Mouse (Mus musculus): ENCODE results near the gene Gpam. TPM values are rescaled to one million over a fixed set of nuclear protein-coding genes. Genes with fewer than 3 reads are reported as not detected.
"Not testable (repeated sequence)": the region's sequence is repeated elsewhere in the genome, so short reads cannot be mapped to it uniquely, and the experiment has no call there.

Gene Gpam
- total RNA-seq (2021) = 10 to 100 TPM; 55.6 to 58.4 TPM

DNA sequence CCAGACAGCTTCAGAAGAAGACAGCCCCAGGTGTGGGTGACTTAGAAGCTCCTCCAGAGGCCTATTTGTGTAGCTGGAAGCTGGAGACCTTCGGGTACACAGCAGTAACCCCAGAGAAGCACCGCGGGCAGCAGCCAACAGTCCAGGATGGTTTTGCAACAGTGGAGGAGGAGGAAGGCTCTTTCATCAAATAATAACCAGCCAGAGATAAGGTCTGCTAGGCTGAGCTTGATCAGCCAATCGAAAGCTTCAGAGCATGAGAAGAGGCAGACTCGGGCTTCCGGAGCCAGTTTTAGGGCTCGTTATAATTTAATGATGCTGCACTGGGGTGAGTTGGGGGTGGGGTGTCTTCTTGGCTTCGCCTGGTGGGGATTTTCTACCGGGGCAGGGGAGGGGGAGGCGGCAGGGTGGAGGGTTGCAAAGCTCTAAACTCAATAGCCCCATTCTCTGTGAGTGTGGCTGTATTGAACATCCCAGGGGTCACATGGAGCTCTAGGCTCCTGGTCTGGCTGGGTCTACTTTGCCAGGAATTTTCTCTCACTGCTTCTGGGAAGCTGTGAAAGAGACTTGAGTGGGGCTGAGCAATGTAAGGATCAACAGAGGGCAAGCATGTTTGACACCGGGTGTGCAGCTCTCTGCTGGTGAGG is at the start of gene Gpam:
TSS of gene Gpam (minus strand) at position 167 of the 647 bp plus-strand sequence.
- DNase-seq (ENCODE audit: extremely low spot score in 1 of 2, low spot score in 1 of 2) = no peak

DNA sequence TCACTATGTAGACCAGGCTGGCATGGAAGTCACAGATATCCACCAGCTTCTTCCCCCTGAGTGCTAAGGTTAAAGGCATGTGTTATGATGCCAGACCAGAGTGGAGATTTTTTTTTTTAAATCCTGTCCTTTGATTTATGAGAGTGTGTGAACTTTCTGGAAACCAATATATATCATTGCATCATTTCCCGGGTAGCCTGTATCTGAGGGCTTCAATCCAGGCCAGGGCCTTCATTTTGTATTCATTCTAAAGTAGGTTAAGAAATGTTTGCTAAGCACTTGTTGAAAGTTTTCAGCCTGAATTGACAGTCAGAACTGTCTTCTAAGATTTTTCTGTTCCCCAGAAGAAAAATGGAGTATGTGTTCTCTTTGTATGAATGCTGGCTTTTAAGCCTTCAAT is 44.5 kb upstream of the Gpam start:
- DNase-seq (ENCODE audit: extremely low spot score in 1 of 2, low spot score in 1 of 2) = no peak

GRCm38 (mm10) chr19:55170399-55170798 is 43.4 kb upstream of the Gpam start:
- no peak for DNase-seq (ENCODE audit: extremely low spot score in 1 of 2, low spot score in 1 of 2)

DNA sequence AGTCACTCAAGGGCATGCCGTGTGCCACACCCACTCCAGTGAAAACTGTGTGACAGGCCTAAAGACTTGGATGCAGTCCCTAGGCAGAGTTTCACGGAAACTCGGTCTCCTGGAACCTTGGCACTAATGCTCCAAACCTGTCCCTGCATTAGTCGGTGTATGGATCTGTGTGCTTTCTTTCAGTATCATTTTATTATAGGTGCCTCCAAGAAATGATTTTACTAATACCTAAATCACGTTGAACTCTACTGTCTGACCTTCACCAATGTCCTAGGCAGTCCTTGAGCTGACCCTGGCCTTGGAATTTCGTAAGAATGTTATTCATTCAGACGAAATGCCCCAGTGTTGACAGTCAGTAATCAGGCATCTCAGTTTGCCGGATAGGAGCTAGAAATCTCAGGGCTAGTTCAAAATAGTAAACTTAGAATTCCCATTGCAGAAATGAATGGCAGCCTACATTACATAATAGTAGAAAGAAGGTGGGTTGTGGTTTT is 42.2 kb upstream of the Gpam start:
- DNase-seq (ENCODE audit: extremely low spot score in 1 of 2, low spot score in 1 of 2) = not testable (repeated sequence)

DNA sequence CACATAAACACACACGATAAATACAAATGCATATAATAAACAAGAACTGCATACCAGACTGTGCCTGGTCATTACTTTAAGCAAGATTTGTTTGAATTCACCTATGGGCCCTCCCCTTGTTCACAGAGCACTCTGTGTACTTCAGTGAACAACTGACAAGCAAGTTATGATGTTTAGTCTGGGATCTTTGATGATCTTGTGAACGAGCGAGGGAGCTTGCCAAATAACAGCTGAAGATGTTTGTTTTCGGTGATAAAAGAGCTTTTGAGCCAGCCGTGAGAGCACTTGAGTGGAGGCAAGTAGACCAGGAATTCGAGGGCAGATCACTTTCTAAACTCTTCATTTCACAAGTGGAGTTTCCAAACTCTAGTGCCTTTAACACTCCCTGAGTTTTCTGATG is 41.3 kb upstream of the Gpam start:
- no peak for DNase-seq (ENCODE audit: extremely low spot score in 1 of 2, low spot score in 1 of 2)

- no peak for DNase-seq (ENCODE audit: extremely low spot score in 1 of 2, low spot score in 1 of 2)
These were observed 40.7 kb upstream of the Gpam start for GRCm38 (mm10) chr19:55167741-55168140.

DNA sequence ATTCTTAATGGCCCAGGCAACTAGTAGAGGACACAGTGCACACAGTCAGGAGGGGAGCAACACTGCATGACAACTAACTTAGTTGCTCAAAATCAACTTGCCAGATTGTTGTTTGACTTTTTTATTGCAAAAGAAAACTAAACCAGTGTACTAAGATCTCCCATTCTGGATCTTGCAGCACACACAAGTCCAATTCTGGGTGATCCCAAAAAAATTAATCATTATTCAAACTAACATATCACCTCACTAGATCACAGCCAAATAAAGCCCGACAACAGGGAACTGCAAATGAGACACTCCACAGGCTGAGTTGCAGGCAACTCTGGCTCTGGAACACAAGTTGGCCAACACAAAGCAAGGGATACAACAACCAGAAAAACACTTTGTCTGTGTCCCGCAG is 39.7 kb upstream of the Gpam start:
- no peak for DNase-seq (ENCODE audit: extremely low spot score in 1 of 2, low spot score in 1 of 2)

DNA sequence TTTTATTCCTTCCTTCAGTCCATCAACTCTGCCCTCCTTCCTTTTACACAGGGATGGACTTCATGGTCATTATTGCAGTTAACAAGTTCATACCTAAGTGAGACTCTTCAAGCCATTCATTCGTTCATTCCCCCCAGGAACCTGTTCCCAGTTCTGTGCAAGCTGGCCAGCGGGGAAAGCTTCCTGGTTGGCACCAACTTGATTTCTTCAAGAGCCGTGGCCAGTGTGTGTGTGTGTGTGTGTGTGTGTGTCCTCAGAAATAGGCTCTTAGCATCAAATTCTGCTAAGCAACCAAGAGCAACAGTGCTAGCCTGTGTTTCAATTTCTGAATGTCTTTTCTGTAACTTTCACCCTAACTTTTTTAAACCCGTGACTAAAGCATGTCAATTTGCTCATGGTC is 38.9 kb upstream of the Gpam start:
- no peak for DNase-seq (ENCODE audit: extremely low spot score in 1 of 2, low spot score in 1 of 2)

GRCm38 (mm10) chr19:55165183-55165865 is 38.3 kb upstream of the Gpam start:
- DNase-seq (ENCODE audit: extremely low spot score in 1 of 2, low spot score in 1 of 2) = no peak

GRCm38 (mm10) chr19:55164162-55164561 is 37.1 kb upstream of the Gpam start:
- DNase-seq (ENCODE audit: extremely low spot score in 1 of 2, low spot score in 1 of 2) = no peak

GRCm38 (mm10) chr19:55162271-55162670 is 35.2 kb upstream of the Gpam start:
- DNase-seq (ENCODE audit: extremely low spot score in 1 of 2, low spot score in 1 of 2) = no peak

DNA sequence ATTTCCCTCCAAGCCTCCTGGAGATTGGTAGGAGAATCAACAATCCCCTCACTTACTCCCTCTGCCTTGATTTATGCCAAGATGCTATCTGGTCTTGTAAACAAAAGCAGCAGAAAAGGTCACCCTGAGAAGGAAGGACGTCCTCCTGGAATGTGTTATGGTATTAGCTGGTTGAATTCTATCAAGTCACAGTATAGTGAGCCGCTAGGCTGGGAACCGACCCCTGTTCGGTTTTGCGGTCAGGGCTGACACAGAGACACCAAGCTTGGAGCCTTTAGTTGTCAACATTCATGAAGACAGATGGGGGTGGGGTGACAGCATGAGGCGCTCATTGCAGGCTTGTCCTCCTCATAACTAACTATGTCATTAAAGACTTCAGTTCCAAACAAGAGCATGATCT is 32.8 kb upstream of the Gpam start:
- no peak for DNase-seq (ENCODE audit: extremely low spot score in 1 of 2, low spot score in 1 of 2)

GRCm38 (mm10) chr19:55158606-55159005 is 31.6 kb upstream of the Gpam start:
- no peak for DNase-seq (ENCODE audit: extremely low spot score in 1 of 2, low spot score in 1 of 2)

DNA sequence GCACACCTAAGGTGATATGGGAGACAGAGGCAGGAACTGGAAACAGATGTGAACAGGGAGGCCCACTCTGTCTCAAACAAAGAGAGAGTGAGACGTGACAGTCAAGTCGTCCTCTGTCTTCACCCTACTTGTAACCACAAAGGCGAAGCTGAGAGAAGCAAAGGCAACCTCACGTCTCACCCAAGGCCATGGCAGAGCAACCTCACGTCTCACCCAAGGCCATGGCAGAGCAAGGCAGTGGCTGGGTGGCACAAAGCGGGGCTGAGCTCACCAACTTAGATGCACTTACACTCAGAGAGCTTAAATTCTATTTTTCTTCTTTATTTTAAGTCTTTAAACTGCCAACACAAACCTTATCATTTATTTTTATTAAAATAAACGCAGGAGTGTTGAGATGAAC is 30.0 kb upstream of the Gpam start:
- DNase-seq (ENCODE audit: extremely low spot score in 1 of 2, low spot score in 1 of 2) = no peak

GRCm38 (mm10) chr19:55152983-55153382 is 25.9 kb upstream of the Gpam start:
- DNase-seq (ENCODE audit: extremely low spot score in 1 of 2, low spot score in 1 of 2) = no peak

GRCm38 (mm10) chr19:55152274-55152673 is 25.2 kb upstream of the Gpam start:
- DNase-seq (ENCODE audit: extremely low spot score in 1 of 2, low spot score in 1 of 2) = not testable (repeated sequence)

DNA sequence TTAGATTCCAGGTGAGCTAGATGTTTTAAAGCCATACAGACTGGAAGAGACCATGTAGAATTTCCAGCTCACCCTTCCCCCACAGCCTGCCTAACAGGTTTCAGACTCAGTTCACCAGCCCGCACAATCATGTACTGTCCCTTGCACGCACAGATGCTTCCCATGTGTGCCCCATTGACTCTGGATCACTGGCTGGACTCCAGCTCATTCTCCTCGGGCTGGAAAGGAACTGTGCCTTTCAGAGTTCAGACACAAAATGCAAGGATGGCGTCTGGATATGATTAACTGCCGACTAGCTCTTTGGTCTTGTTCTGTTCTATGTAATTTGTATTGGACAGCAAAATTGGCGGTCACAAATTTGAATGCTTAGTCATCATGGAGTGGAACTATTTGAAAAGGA is 22.6 kb upstream of the Gpam start:
- no peak for DNase-seq (ENCODE audit: extremely low spot score in 1 of 2, low spot score in 1 of 2)

- no peak for DNase-seq (ENCODE audit: extremely low spot score in 1 of 2, low spot score in 1 of 2)
These were observed 21.1 kb upstream of the Gpam start for GRCm38 (mm10) chr19:55148109-55148508.

DNA sequence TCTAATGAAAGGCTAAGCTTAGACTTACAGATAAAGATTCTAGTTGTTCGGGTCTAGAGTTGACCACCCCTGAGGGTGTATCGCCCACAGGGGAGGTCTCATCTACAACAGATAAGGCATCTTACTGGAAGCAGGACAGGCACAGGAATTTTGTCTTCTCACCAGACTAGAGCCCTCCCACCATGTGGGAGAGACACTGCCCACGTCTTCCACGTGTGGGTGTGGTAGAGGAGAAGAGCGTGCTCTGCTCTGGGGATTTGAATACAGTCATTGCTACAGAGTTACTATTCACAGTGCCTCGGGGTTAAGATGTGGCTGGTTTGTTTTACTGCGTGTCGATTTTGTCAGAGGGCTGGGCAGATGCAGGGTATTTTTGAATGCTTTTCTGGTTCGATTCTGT is 20.5 kb upstream of the Gpam start:
- no peak for DNase-seq (ENCODE audit: extremely low spot score in 1 of 2, low spot score in 1 of 2)

DNA sequence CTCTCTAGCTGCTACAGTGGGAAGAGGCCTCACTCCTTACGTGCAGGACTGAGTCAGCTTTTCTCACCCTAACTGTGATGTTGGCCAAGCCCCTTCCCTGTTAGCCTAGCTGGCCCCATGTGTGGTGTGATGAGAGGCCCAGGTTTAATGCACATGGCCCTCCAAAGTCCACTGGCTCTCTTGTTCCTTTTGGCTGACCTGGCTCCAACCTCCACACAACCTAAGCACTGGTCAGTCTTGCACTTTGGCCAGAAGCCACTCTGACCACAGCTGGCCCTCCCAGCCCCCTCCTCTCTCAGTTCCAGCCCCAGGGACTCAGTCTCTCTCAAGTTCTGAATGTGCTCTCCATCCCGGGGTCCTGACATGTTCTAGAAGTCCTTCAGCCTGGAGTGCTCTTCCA is 18.1 kb upstream of the Gpam start:
- DNase-seq (ENCODE audit: extremely low spot score in 1 of 2, low spot score in 1 of 2) = no peak

- no peak for DNase-seq (ENCODE audit: extremely low spot score in 1 of 2, low spot score in 1 of 2)
These were observed 17.7 kb upstream of the Gpam start for GRCm38 (mm10) chr19:55144691-55145090.
